Mouse (Mus musculus) kidney, postnatal 0 days (tissue): ENCODE results near the gene Lhx2. TPM values are rescaled to one million over a fixed set of nuclear protein-coding genes. Genes with fewer than 3 reads are reported as not detected.

Experiments
- ATAC-seq: fragments of 200-750 bp; cut with Nextera tagmentation; replicated peaks from 2 replicates; pipeline ENCODE4 v1.8.0; 2017; ENCODE audit warnings: low read depth, moderate number of reproducible peaks, moderate TSS enrichment, moderate library complexity; ENCODE audit not compliant: low FRiP score
- DNase-seq: peaks from one replicate; pipeline ENCODE4 v3.0.0-alpha.2; 2016; ENCODE audit warnings: low spot score
- H3K27ac ChIP-seq: fragments of 300-500 bp; sonication (generic); 2 replicates; pipeline ENCODE4 v1.5.1; 2014; ENCODE audit warnings: mild to moderate bottlenecking
- H3K27me3 ChIP-seq: fragments of 300-500 bp; sonication (generic); 2 replicates; pipeline ENCODE4 v1.6.1; 2014; ENCODE audit warnings: low read length, mixed read lengths; ENCODE audit not compliant: insufficient read depth
- H3K36me3 ChIP-seq: fragments of 300-500 bp; sonication (generic); 2 replicates; pipeline ENCODE4 v1.6.1; 2014; ENCODE audit warnings: low read length, mixed read lengths; ENCODE audit not compliant: insufficient read depth
- H3K4me1 ChIP-seq: fragments of 300-500 bp; sonication (generic); replicated peaks from 2 replicates; pipeline ENCODE4 v1.6.1; 2014; ENCODE audit warnings: antibody characterized with exemption, low read length, mixed read lengths; ENCODE audit not compliant: insufficient read depth
- H3K4me2 ChIP-seq: fragments of 300-500 bp; sonication (generic); 2 replicates; pipeline ENCODE4 v1.6.1; 2014; ENCODE audit warnings: mild to moderate bottlenecking, low read length, moderate library complexity, mixed read lengths
- H3K4me3 ChIP-seq: fragments of 300-500 bp; sonication (generic); replicated peaks from 2 replicates; pipeline ENCODE4 v1.5.1; 2014; ENCODE audit warnings: low read depth, low read length
- H3K9ac ChIP-seq: fragments of 300-500 bp; sonication (generic); 2 replicates; pipeline ENCODE4 v1.6.1; 2014; ENCODE audit warnings: low read depth, low read length
- H3K9me3 ChIP-seq: fragments of 300-500 bp; sonication (generic); replicated peaks from 2 replicates; pipeline ENCODE4 v1.6.1; 2016; ENCODE audit warnings: low read length, inconsistent platforms, mixed read lengths
- CTCF ChIP-seq: IDR thresholded peaks from 2 replicates; pipeline ENCODE4 v1.5.1; 2016; ENCODE audit warnings: antibody characterized with exemption, low read depth, mild to moderate bottlenecking, moderate library complexity
- WGBS: fragments of 180-500 bp; shearing (Covaris S2); extraction: QIAGEN DNeasy Blood & Tissue Kit; methylation state at CpG from one replicate; pipeline ENCODE4 v1.1.7; 2014; 5-methylcytosine and 5-hydroxymethylcytosine counted together
- polyA plus RNA-seq: library from polyadenylated mRNA; unstranded; fragments of >200 nt; fragmentation: Nextera tagmentation; extraction: Ambion mirVana; gene quantifications from 2 replicates; pipeline ENCODE4 v1.2.1, GENCODE M21; 2015

The Lhx2 gene
- polyA plus RNA-seq, 1 experiment from 2014 or later, result 0.07 TPM

DNA sequence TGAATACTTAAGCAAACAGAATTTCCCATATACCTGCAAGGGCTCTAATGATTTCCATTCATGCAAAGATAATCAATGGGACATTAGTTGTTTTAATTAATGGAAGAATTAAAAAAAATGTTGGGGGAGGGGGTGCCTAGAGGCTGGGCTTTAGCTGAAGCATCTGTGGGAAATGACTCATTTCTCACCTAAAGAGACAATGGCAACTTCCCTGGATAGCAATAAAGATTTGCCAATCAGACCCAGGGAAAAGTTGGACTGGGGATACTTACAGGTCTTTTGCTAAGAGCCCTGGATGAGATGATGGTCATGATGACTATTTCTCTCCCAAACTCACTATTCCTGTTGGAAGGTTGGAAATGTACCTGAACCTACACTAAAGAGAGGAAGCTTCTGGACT, 5.6 kb downstream of the Lhx2 start:
- peaks cover 5% of the 10 kb centered on the region; the same call in 1 of the 2 replicates for H3K4me1 ChIP-seq
- ATAC-seq, result no peak
- H3K4me3 ChIP-seq, result no peak overlapping the region
- no peak overlapping the region for H3K4me2 ChIP-seq
- no peaks in the 10 kb centered on the region for H3K9me3 ChIP-seq
- H3K36me3 ChIP-seq, result no peaks in the 10 kb centered on the region
- peaks cover 98% of the 10 kb centered on the region for H3K27me3 ChIP-seq
- DNase-seq, result no peak
- H3K9ac ChIP-seq, result no peak overlapping the region
- H3K27ac ChIP-seq, result no peak overlapping the region
- TF ChIP-seq CTCF, result no peak

DNA sequence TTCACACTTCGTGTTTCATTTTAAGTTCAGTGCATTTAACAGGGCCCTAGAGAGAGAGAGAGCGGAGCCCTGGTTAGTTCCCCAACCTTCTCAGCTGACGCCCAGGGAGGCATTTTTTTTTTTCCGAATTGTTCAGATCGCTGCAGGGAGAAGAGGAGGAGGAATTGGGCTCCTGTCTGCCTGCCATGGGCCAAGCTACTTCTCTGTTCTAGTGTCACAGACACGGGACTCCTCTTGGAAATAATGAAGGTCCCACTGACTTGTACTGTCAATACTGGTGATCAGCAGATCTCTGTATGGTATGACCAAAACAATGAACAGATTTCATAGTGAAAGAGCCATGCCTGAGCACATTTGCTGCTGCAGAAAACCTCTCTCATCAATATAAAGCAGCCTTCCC, 7.3 kb downstream of the Lhx2 start:
- no peak for DNase-seq
- 3% methylated on average over 6 of the region's 6 CpGs for WGBS

DNA sequence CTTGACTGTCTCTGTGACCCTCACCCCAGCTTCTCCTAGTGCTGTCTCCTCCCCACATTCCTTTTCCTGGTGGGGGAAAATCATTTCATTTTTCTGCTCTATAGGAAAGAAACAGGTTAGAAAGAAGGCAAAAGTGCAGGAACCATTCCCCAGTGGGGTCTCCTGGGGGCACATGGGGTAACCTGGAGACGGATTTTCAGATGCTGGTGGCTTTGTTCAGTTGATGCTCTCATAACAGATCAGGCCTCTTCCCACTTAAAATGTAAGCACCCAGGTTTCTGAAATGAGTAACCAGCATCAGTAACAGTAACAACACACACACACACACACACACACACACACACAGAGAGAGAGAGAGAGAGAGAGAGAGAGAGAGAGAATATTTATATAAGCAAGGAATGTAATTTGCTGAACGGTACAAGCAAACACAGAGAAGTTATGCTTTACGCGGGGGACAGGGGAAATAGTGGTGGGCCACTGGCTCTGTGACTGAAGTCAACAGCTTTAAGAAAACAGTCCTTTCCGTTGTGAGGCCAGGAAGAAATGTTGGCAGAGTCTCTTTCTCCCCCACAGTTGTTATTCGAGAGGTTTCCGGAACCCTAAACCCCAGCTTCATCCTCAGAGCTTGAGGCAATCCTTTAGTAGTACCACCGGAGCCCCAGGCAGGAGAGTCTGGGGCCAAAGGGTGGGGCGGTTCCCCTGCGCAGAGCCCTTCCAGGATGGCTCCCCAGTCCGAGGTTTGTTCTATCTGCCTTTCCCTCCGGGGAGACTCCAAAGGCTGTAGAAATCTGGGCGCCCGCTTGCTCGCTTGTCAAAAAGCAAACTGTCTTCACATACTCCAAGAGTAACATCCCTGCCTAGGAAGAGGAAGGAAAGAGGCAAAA, 8.0 kb downstream of the Lhx2 start:
- DNase-seq, result no peak
- WGBS, result 1% methylated on average over 15 of the region's 15 CpGs
- no peak for TF ChIP-seq CTCF
- Histone ChIP-seq H3K27me3 (peaks cover 99% of the 10 kb centered on the region), H3K9me3 (no peaks in the 10 kb centered on the region), H3K4me2 (no peak overlapping the region), H3K4me1 (peaks cover 22% of the 10 kb centered on the region), H3K27ac (no peak overlapping the region), H3K36me3 (no peaks in the 10 kb centered on the region), H3K9ac (no peak overlapping the region), H3K4me3 (no peak overlapping the region)
- ATAC-seq, result no peak

More for the DNA sequence above, 7.3 kb downstream of the Lhx2 start:
- Histone ChIP-seq H3K36me3 (no peaks in the 10 kb centered on the region), H3K27me3 (peaks cover 99% of the 10 kb centered on the region), H3K4me2 (no peak overlapping the region), H3K4me3 (no peak overlapping the region), H3K27ac (no peak overlapping the region), H3K4me1 (peaks cover 17% of the 10 kb centered on the region), H3K9ac (no peak overlapping the region), H3K9me3 (no peaks in the 10 kb centered on the region)
- no peak for ATAC-seq
- no peak for TF ChIP-seq CTCF

GRCm38 (mm10) chr2:38347811-38348551, 8.9 kb downstream of the Lhx2 start:
- under 1% methylated on average over 53 of the region's 54 CpGs for WGBS
- no peak overlapping the region for H3K27ac ChIP-seq
- no peaks in the 10 kb centered on the region for H3K36me3 ChIP-seq
- H3K9ac ChIP-seq, result no peak overlapping the region
- peak overlapping the region; percentile 41 for H3K4me2 ChIP-seq
- peaks cover 22% of the 10 kb centered on the region for H3K4me1 ChIP-seq
- H3K27me3 ChIP-seq, result peaks cover 100% of the 10 kb centered on the region
- no peaks in the 10 kb centered on the region for H3K9me3 ChIP-seq
- DNase-seq (no peak), ATAC-seq (no peak)
- no peak for TF ChIP-seq CTCF
- H3K4me3 ChIP-seq, result peak overlapping the region; percentile 30

DNA sequence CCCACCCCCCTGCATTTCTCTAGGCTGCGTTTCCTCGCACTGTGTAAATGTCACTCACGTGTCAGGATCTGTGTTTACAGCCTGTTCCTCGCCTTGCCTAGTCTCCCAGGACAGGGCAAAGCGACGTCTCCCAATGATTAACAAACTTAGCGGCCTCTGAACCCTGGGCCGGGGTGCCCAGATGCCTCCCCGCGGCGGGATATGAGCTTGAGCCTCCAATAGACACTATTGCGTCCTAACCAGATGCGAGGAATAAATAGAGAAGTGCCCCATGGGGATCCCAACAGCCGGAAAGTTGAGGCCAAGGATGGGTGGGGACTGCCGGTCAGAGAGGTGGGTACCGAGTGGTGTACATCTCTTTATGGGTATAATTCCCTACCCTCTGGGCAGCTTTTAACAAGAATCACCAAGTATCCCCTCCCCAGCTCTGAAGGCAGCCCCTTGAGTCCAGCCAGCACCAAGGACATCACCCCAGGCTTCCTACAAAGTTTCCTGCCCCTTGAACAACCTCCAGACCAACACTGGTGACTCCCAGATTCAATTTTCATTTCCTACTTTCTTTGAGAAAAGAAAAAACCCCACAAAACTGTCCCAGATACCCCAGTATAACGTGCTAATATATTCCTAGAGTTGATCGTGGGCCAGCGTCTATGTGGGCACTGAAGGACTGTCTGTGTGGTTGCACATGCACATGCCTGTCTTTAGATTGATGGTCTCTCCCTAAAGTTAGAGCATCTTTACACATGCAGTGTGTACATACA, 9.8 kb downstream of the Lhx2 start:
- no peak overlapping the region for H3K4me2 ChIP-seq
- DNase-seq, result no peak
- peaks cover 22% of the 10 kb centered on the region for H3K4me1 ChIP-seq
- no peaks in the 10 kb centered on the region for H3K9me3 ChIP-seq
- ATAC-seq, result no peak
- H3K27ac ChIP-seq, result no peak overlapping the region
- no peak overlapping the region for H3K9ac ChIP-seq
- H3K36me3 ChIP-seq, result no peaks in the 10 kb centered on the region
- WGBS, result 3% methylated on average over 19 of the region's 19 CpGs
- peaks cover 100% of the 10 kb centered on the region for H3K27me3 ChIP-seq
- H3K4me3 ChIP-seq, result no peak overlapping the region; the same call in 1 of the 2 replicates
- no peak for TF ChIP-seq CTCF
